Mouse (Mus musculus): Measurements from ENCODE around the gene Napa.

DNA sequence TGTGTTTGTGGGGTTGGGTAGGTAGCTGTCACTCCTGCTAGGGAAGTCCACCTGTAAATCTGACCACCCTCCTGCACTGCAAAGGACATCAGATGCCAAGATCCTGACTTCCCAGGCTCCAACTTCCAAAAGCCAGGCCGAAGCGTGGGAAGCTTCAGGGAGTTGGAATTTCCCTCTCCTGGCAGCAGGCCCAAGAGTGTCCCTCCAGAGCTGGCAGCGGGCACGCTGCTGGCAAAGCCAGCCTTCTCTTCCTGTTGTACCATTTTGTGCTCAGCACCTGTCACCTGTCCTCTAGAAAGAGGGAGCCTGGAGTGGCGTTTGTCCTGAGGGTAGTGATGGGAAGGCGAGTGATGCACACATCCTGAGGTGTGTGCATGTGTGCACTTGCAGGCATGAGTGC, 30.1 kb downstream of the Napa start:
- no peak for TF ChIP-seq CTCF (IDR thresholded peaks at IDR 0.05; ENCODE audit: low read depth)
- TF ChIP-seq EP300 (IDR thresholded peaks at IDR 0.05; ENCODE audit: low read depth), result no peak
